Mouse (Mus musculus) MEL (cell line): Measurements from ENCODE around the gene Thap4. TPM values are rescaled to one million over a fixed set of nuclear protein-coding genes. Genes with fewer than 3 reads are reported as not detected.

Source experiments
- DNase-seq: peaks from one replicate; pipeline ENCODE4 v3.0.0; 2011; ENCODE audit warnings: low read depth, low spot score
- H3K27ac ChIP-seq: 2 replicates; pipeline ENCODE4 v1.5.1; 2012; ENCODE audit warnings: low read depth, mild to moderate bottlenecking, control low read depth, low read length, moderate library complexity; ENCODE audit not compliant: control insufficient read depth
- H3K27me3 ChIP-seq, 2 experiments: fragments of 150-350 bp in 1 of 2; sonication (generic) in 1 of 2; 2 replicates each; pipeline ENCODE4 v1.6.1; 2012; ENCODE audit warnings: low read length in 2 of 2, mild to moderate bottlenecking in 2 of 2, improper control_type of control experiment in 1 of 2, moderate library complexity in 1 of 2; ENCODE audit not compliant: insufficient read depth in 2 of 2, control insufficient read depth in 1 of 2
- H3K36me3 ChIP-seq, 2 experiments: 2 replicates each; pipeline ENCODE4 v1.6.1; 2012 to 2014; ENCODE audit warnings: low read length in 2 of 2, improper control_type of control experiment in 1 of 2, inconsistent platforms in 1 of 2, mild to moderate bottlenecking in 1 of 2; ENCODE audit not compliant: insufficient read depth in 2 of 2, control insufficient read depth in 1 of 2
- H3K4me1 ChIP-seq, 2 experiments: fragments of 150-350 bp in 1 of 2; sonication (generic) in 1 of 2; 2 replicates each; pipeline ENCODE4 v1.6.1; 2012; ENCODE audit warnings: low read length in 2 of 2, improper control_type of control experiment in 1 of 2, mild to moderate bottlenecking in 1 of 2; ENCODE audit not compliant: insufficient read depth in 2 of 2, control insufficient read depth in 1 of 2
- H3K4me3 ChIP-seq, 2 experiments: fragments of 150-350 bp in 1 of 2; sonication (generic) in 1 of 2; 2 replicates each; pipeline ENCODE4 v1.5.1; 2012; ENCODE audit warnings: low read depth in 2 of 2, low read length in 2 of 2, mild to moderate bottlenecking in 2 of 2, moderate library complexity in 2 of 2, control low read depth in 1 of 2, improper control_type of control experiment in 1 of 2; ENCODE audit not compliant: control insufficient read depth in 1 of 2, insufficient read depth in 1 of 2
- H3K79me2 ChIP-seq: 2 replicates; pipeline ENCODE4 v1.6.1; 2012; ENCODE audit warnings: mild to moderate bottlenecking, low read length, moderate library complexity; ENCODE audit not compliant: control insufficient read depth, poor library complexity, insufficient read depth
- H3K9ac ChIP-seq: 2 replicates; pipeline ENCODE4 v1.6.1; 2012; ENCODE audit warnings: low read depth, mild to moderate bottlenecking, control low read depth, low read length, moderate library complexity; ENCODE audit not compliant: control insufficient read depth, poor library complexity, severe bottlenecking
- H3K9me3 ChIP-seq: fragments of 150-350 bp; sonication (generic); replicated peaks from 2 replicates; pipeline ENCODE4 v1.6.1; 2012; ENCODE audit warnings: mild to moderate bottlenecking, low read length, improper control_type of control experiment, moderate library complexity; ENCODE audit not compliant: insufficient read depth
- BHLHE40 ChIP-seq: IDR thresholded peaks from 2 replicates; pipeline ENCODE4 v1.6.1; 2012; ENCODE audit warnings: low read depth, mild to moderate bottlenecking, inconsistent platforms, low read length, improper control_type of control experiment, borderline replicate concordance
- CHD1 ChIP-seq: IDR thresholded peaks from 2 replicates; pipeline ENCODE4 v1.6.1; 2012; ENCODE audit warnings: low read depth, mild to moderate bottlenecking, inconsistent platforms, low read length, improper control_type of control experiment
- CHD2 ChIP-seq: IDR thresholded peaks from 2 replicates; pipeline ENCODE4 v1.6.1; 2011; ENCODE audit warnings: low read length, improper control_type of control experiment
- E2F4 ChIP-seq: IDR thresholded peaks from 2 replicates; pipeline ENCODE4 v1.6.1; 2011; ENCODE audit warnings: low read depth, low read length, improper control_type of control experiment, borderline replicate concordance
- ELF1 ChIP-seq: IDR thresholded peaks from 2 replicates; pipeline ENCODE4 v1.6.1; 2014; ENCODE audit warnings: low read depth, mild to moderate bottlenecking, inconsistent platforms, low read length, improper control_type of control experiment, moderate library complexity
- EP300 ChIP-seq, 2 experiments: IDR thresholded peaks; 2 replicates each; pipeline ENCODE4 v1.6.1; 2011; ENCODE audit warnings: improper control_type of control experiment in 2 of 2, low read length in 2 of 2, low read depth in 1 of 2, mild to moderate bottlenecking in 1 of 2
- ETS1 ChIP-seq: IDR thresholded peaks from 2 replicates; pipeline ENCODE4 v1.6.1; 2012; ENCODE audit warnings: low read depth, mild to moderate bottlenecking, inconsistent platforms, low read length, improper control_type of control experiment, moderate library complexity
- GATA1 ChIP-seq: IDR thresholded peaks from 2 replicates; pipeline ENCODE4 v1.6.1; 2011; ENCODE audit warnings: low read depth, low read length, improper control_type of control experiment
- JUND ChIP-seq: IDR thresholded peaks from 2 replicates; pipeline ENCODE4 v1.6.1; 2011; ENCODE audit warnings: low read depth, mild to moderate bottlenecking, improper control_type of control experiment, low read length
- MAFK ChIP-seq: IDR thresholded peaks from 2 replicates; pipeline ENCODE4 v1.6.1; 2011; ENCODE audit warnings: low read depth, mild to moderate bottlenecking, low read length, improper control_type of control experiment, borderline replicate concordance
- MAX ChIP-seq: IDR thresholded peaks from 2 replicates; pipeline ENCODE4 v1.6.1; 2011; ENCODE audit warnings: low read length, improper control_type of control experiment
- MAZ ChIP-seq: IDR thresholded peaks from 2 replicates; pipeline ENCODE4 v1.6.1; 2012; ENCODE audit warnings: low read depth, mild to moderate bottlenecking, inconsistent platforms, low read length, improper control_type of control experiment
- MEF2A ChIP-seq: IDR thresholded peaks from 2 replicates; pipeline ENCODE4 v1.6.1; 2014; ENCODE audit warnings: low read depth, mild to moderate bottlenecking, inconsistent platforms, low read length, improper control_type of control experiment; ENCODE audit not compliant: poor library complexity, insufficient replicate concordance, severe bottlenecking; ENCODE audit errors: extremely low read depth
- MXI1 ChIP-seq: IDR thresholded peaks from 2 replicates; pipeline ENCODE4 v1.6.1; 2011; ENCODE audit warnings: mild to moderate bottlenecking, low read depth, low read length, improper control_type of control experiment
- MYB ChIP-seq: IDR thresholded peaks from 2 replicates; pipeline ENCODE4 v1.6.1; 2011; ENCODE audit warnings: mild to moderate bottlenecking, low read depth, low read length, improper control_type of control experiment
- NELFE ChIP-seq: IDR thresholded peaks from 2 replicates; pipeline ENCODE4 v1.6.1; 2011; ENCODE audit warnings: low read depth, low read length, improper control_type of control experiment
- NRF1 ChIP-seq: IDR thresholded peaks from 2 replicates; pipeline ENCODE4 v1.6.1; 2014; ENCODE audit warnings: low read depth, mild to moderate bottlenecking, inconsistent platforms, low read length, improper control_type of control experiment, moderate library complexity; ENCODE audit not compliant: poor library complexity, insufficient read depth, severe bottlenecking
- POLR2AphosphoS2 ChIP-seq: IDR thresholded peaks from 2 replicates; pipeline ENCODE4 v1.6.1; 2011; ENCODE audit warnings: low read length, improper control_type of control experiment
- POLR2AphosphoS5 ChIP-seq: IDR thresholded peaks from 2 replicates; pipeline ENCODE4 v1.6.1; 2012; ENCODE audit warnings: low read depth, borderline replicate concordance, mild to moderate bottlenecking, inconsistent platforms, low read length, moderate library complexity, mixed read lengths
- RCOR1 ChIP-seq: IDR thresholded peaks from 2 replicates; pipeline ENCODE4 v1.6.1; 2012; ENCODE audit warnings: low read depth, mild to moderate bottlenecking, inconsistent platforms, low read length, improper control_type of control experiment
- SIN3A ChIP-seq: IDR thresholded peaks from 2 replicates; pipeline ENCODE4 v1.6.1; 2012; ENCODE audit warnings: low read length, improper control_type of control experiment, inconsistent platforms
- SMC3 ChIP-seq: IDR thresholded peaks from 2 replicates; pipeline ENCODE4 v1.6.1; 2011; ENCODE audit warnings: low read depth, low read length, improper control_type of control experiment
- TAL1 ChIP-seq: IDR thresholded peaks from 2 replicates; pipeline ENCODE4 v1.6.1; 2012; ENCODE audit warnings: mild to moderate bottlenecking, inconsistent platforms, low read length, moderate library complexity, mixed read lengths
- TBP ChIP-seq: IDR thresholded peaks from 2 replicates; pipeline ENCODE4 v1.8.0; 2011; ENCODE audit warnings: low read depth, low read length, improper control_type of control experiment
- TCF12 ChIP-seq: IDR thresholded peaks from 2 replicates; pipeline ENCODE4 v1.6.1; 2014; ENCODE audit warnings: low read depth, mild to moderate bottlenecking, inconsistent platforms, low read length, improper control_type of control experiment, moderate library complexity
- UBTF ChIP-seq: IDR thresholded peaks from 2 replicates; pipeline ENCODE4 v1.6.1; 2012; ENCODE audit warnings: low read depth, mild to moderate bottlenecking, inconsistent platforms, low read length, improper control_type of control experiment, moderate library complexity, borderline replicate concordance; ENCODE audit not compliant: insufficient read depth
- ZC3H11A ChIP-seq: IDR thresholded peaks from 2 replicates; pipeline ENCODE4 v1.6.1; 2012; ENCODE audit warnings: low read depth, mild to moderate bottlenecking, inconsistent platforms, low read length, improper control_type of control experiment
- ZKSCAN1 ChIP-seq: IDR thresholded peaks from 2 replicates; pipeline ENCODE4 v1.6.1; 2012; ENCODE audit warnings: low read depth, mild to moderate bottlenecking, inconsistent platforms, low read length, improper control_type of control experiment, moderate library complexity
- ZMIZ1 ChIP-seq: IDR thresholded peaks from 2 replicates; pipeline ENCODE4 v1.6.1; 2012; ENCODE audit warnings: low read depth, mild to moderate bottlenecking, inconsistent platforms, low read length, improper control_type of control experiment, moderate library complexity
- ZNF384 ChIP-seq: IDR thresholded peaks from 2 replicates; pipeline ENCODE4 v1.6.1; 2012; ENCODE audit warnings: low read depth, mild to moderate bottlenecking, inconsistent platforms, low read length, improper control_type of control experiment
- polyA plus RNA-seq, 2 experiments: library from polyadenylated mRNA; stranded (reverse) in 1 of 2; unstranded in 1 of 2; fragments of >175 nt in 1 of 2; fragments of >200 nt in 1 of 2; gene quantifications; 2 replicates each; pipeline versions ENCODE4 v1.2.1 to v1.2.4; 2012; ENCODE audit warnings: low replicate concordance in 2 of 2, low read depth in 1 of 2; ENCODE audit not compliant: insufficient read length in 2 of 2, insufficient read depth in 1 of 2, missing spikeins in 1 of 2
- total RNA-seq: library from RNA; depleted of rRNA; stranded (reverse); fragments of 300-350 nt; gene quantifications from 2 replicates; pipeline ENCODE4 v1.2.3, GENCODE M21; 2012

Gene Thap4
- total and polyA plus RNA-seq, 3 experiments: 81.8 to 117 TPM; not detected in 1

DNA sequence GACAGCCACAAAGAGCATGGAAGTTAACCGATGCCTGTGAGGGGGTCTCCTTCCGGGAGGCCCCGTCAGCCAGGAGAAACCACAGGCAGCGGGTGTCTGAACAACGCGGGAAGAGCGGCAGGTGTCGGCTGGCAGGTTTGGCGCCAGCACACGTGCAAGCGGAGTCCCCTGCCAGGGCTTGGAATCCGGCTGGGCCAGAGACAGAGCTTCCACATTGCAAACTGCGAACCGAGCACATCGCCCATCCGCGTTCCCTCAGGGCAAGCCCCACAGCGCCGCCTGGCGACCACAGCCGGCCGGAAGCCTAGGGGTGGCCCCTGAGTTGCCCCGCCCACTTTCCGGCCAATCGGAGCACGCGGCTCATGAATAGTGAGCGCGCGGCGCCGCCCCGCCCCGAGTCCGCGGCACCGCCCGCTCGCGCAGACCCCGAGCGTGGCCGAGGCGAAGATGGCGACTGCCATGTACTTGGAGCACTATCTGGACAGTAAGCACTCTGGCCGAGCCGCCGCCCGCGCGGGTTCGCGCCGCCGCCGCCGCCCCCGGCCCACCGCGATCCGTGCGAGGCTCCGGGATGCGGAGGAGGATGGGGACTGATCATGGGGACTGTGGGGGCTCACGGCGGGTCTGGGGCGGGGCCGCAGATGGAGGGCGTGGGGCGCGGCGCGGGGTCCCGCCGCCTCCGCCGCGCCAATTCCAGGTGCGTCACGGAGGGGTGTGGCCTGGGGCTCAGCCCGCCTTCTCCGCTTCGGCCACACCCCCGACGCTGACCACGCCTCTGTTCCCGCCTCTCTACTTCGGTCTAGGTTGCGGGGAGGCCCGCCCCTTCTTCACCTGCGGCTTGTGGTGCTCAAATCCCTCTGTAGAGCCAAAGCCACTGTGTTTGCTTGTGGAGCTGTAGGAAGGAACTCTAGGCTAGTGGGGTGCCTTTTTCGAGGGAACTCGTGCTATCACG, 49.2 kb upstream of the Thap4 start, which contains the start of gene Ing5 (continued):
- TF ChIP-seq E2F4: peak; percentile 77; the same call in 1 of the 2 replicates
- TF ChIP-seq MXI1: peak; percentile 98
- peak; percentile 85 for TF ChIP-seq POLR2AphosphoS2
- TF ChIP-seq CHD1: no peak
- peak; percentile 92 for TF ChIP-seq BHLHE40
- TF ChIP-seq MAFK: no peak
- no peak for TF ChIP-seq GATA1
- 0 out of 2 replicates have a peak, but pooled peaks have one; percentile 14 for TF ChIP-seq ZNF384
- TF ChIP-seq NELFE: peak; percentile 84
- no peak for TF ChIP-seq TAL1
- TF ChIP-seq NRF1: peak; percentile 68
- TF ChIP-seq, all 39 proteins: peak for 25

GRCm38 (mm10) chr1:93802771-93803170, 48.1 kb upstream of the Thap4 start:
- DNase-seq: peak; percentile 89
- peak overlapping the region; percentile 99 for H3K27ac ChIP-seq
- H3K9me3 ChIP-seq: no peaks in the 10 kb centered on the region
- H3K9ac ChIP-seq: peak overlapping the region; percentile 95
- peaks cover 10 to 45% of the 10 kb centered on the region in 2 experiments for H3K36me3 ChIP-seq
- H3K4me1 ChIP-seq: peaks cover 8 to 46% of the 10 kb centered on the region in 2 experiments
- H3K79me2 ChIP-seq: peaks cover 60% of the 10 kb centered on the region
- H3K27me3 ChIP-seq: no peaks in the 10 kb centered on the region
- H3K4me3 ChIP-seq: peak overlapping the region; percentile 47 to 73
- TF ChIP-seq POLR2AphosphoS2 (no peak), BHLHE40 (peak; percentile 61; the same call in 1 of the 2 replicates), JUND (peak; percentile 43; the same call in 1 of the 2 replicates), MYB (peak; percentile 19), TAL1 (peak; percentile 85), CHD1 (0 out of 2 replicates have a peak, but pooled peaks have one; percentile 1), ZKSCAN1 (no peak), TBP (peak; percentile 79), MAFK (0 out of 2 replicates have a peak, but pooled peaks have one; percentile 35), SMC3 (no peak), CHD2 (no peak), GATA1 (peak; percentile 86), MAZ (no peak), EP300 (IDR thresholded peaks at IDR 0.05; ENCODE audit: low read depth in 1 of 2, low read length in 2 of 2) (peak; percentile 84 to 86), NRF1 (no peak), SIN3A (peak; percentile 73), TCF12 (peak; percentile 77), MEF2A (peak; percentile 92; the same call in 1 of the 2 replicates), UBTF (no peak), ZC3H11A (peak; percentile 12), ELF1 (no peak), POLR2AphosphoS5 (no peak), ETS1 (peak; percentile 90), E2F4 (no peak), ZMIZ1 (peak; percentile 74), RCOR1 (peak; percentile 49; the same call in 1 of the 2 replicates), MAX (peak; percentile 89)
